Mouse (Mus musculus) NIH3T3 (cell line): ENCODE measurements around the gene Ttll7.
A peak's percentile ranks its signal among the peaks of the same experiment; 100 is the strongest.

Source experiments
- DNase-seq: peaks from one replicate; pipeline ENCODE4 v3.0.0-alpha.2; 2012; ENCODE audit warnings: low read depth

The Ttll7 gene

DNA sequence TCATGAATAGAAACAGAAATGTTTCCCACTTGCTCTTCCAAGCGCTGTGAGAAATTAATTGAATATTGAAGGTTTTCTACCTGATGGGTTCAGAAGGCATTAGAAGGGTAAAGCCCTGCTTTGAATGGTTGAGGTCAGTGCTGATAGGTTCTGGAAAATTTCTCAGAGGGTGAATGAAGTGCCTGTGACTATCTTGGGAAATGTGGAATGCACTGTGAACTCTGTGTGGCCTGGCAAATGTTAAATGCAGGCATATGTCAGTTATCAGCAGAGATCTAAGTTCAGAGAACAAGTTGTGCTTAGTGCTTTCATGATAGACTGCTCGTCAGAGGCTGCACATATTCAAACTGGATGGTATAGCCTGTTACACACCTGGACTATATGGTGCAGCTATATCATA lies 147.0 kb downstream of the Ttll7 start:
- no peak for DNase-seq

DNA sequence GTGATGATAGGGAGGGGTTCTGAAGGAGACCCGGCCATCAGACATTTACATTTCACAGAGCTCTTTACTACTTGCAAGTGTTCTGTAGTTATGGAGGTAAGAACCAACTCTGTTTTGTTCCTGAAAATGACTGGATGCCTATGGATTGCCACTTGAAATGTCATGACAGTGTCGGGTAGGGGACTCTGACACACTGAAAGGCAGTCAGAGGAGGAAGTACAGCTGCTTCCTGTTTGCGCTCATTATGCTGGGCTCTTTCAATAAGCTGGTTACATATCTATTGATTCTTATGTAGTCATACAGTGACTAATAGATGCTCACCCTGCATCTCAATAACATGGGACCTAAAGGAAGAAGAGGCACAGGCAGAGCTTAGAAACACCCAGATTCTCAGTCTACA lies 148.8 kb downstream of the Ttll7 start:
- no peak for DNase-seq

DNA sequence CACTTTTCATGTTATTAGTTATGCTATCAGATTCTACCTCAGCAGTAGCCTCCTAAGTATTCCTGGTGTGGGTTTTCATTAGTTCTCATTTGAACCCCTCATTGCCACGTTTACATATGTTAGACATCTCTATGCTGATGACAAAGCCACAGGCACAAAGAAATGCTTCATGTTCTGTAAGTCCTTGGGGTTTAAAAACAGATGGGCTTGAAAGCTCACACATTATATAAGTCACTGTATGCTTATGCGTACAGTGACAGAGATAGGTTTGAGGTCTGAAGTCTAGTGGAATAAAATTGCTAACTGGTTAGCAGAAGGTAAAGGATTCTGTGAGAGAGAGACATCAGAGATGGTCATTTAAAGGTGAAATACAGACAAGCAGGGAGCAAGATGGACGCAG lies 149.4 kb downstream of the Ttll7 start:
- no peak for DNase-seq

DNA sequence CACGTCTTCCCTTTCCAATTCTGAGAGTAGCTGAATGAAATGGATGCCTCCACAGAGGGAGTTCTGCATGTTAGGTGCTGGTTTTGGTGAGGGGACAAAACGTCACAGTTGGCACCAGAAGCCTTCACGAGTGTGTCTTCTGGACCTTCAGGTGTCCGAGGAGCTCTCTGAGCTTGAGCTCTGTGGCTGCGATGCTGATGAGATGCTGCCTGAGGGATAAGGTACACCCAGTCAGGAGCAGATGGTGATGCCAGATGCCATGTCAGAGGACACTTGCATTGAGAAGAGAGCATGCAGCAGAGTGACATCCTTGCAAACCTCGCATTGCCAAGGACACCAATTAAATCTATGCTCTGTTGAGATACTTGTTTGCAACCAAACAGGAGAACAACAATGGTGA lies 164.3 kb downstream of the Ttll7 start:
- DNase-seq = no peak

DNA sequence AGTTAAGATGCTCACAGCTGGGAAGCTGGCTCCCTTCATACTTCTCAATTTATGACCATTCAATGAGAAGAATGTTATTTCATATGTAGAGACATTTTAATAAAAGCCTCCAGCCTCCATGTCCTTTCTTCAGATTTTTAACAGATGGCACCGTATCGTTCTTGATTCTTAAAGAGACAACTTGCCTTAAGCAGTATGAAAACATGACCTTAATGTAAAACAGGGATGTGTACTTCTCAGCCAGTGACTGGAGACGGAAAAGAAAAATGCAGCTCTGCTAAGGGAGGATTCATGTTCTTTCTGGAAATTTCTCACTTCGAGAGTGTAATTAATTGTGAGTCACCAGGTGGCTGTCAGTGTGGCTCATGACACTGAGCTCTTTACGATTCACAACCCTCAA lies 167.3 kb downstream of the Ttll7 start:
- DNase-seq = no peak

DNA sequence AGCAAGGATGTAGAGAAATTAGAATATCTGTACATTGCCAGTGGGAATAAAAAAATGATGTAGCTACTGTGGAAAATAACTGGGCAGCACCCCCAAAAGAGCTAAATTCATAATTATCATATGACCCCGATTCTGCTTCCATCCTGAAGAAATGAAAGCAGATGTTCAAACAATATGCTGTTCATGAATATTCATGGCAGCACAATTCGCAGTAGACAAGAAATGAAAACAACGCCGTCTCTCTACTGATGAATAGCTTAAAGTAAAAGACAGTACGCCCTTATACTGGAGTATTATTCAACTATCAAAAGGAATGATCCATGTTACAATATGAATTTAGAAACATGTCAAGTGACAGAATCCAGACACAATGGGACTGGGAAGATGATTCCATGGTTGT lies 174.1 kb downstream of the Ttll7 start:
- DNase-seq = no peak

DNA sequence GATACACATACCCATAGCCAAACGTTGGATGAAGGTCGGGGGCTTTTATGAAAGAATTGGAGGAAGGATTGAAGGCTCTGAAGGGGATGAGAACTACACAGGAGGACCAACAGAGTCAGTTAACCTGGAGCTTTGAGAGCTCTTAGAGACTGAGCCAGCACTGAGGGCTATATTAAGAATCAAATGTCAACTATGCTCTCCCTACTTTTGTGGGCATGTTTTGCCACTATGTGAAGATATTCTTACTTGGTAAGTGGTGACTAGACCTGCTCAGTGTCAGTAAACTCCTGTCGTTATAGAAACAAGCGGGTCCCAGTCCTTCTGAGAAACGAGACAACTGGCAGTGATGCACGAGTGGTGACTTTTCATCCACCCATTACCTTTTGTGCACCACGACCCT lies 176.2 kb downstream of the Ttll7 start:
- no peak for DNase-seq

DNA sequence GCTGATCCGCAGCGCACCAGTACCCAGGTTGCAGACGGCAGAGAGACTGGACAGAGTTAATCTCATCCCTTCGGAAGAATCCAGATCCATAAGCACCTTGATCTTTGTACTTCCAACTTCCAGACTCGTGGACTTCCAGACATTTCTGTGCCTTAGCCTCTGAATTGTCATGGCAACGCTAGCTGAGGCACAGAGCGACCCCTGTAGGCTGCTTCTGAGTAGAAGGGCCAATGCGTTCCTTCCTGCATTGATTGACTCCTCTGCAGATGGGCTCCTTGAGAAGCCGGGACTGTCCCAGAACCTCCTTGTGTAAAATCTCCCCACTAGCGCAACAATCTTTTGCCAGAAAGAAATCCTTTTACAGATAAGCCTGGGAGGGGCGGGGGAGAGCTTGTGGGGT lies 177.6 kb downstream of the Ttll7 start:
- DNase-seq = no peak

DNA sequence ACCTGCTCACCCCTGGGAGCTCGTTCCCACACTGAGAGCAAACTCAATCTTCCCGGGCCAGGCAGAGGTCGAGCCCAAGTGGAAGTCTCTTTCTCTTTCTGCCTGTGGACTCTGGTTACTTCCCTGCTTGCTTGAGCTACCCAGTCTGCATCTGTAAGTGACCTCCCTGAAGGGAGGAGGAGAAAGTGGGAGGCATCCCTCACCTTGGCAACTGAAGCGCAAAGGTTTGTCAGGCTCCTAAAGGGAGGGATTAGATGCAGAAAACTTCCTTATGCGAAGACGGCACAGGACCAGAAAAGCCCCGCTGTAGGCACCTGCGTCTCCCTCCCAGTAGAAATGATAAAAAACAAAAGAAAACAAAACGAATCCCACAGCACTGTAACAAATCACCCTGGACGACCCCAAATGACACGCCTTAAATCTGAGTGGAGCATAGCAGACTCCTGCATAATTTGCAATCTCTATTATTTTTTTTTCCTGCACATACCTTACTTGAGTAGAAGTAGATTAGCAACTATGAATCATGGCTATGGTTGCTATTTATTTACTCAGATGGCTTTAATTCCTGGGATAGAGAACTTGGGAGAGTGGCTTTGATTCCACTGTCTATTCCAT lies 178.2 kb downstream of the Ttll7 start:
- DNase-seq = peak; percentile 41
